Mouse (Mus musculus) midbrain, embryonic 15.5 days (tissue): ENCODE results near the gene Ces2h. TPM values are rescaled to one million over a fixed set of nuclear protein-coding genes. Genes with fewer than 3 reads are reported as not detected.
"Not testable (repeated sequence)": the region's sequence is repeated elsewhere in the genome, so short reads cannot be mapped to it uniquely, and the experiment has no call there.

Experiments
- ATAC-seq: fragments of 200-750 bp; cut with Nextera tagmentation; replicated peaks from 2 replicates; pipeline ENCODE4 v1.8.0; 2017; ENCODE audit warnings: moderate TSS enrichment
- H3K27ac ChIP-seq: fragments of 300-500 bp; sonication (generic); 2 replicates; pipeline ENCODE4 v1.5.1; 2015; ENCODE audit warnings: mild to moderate bottlenecking, inconsistent platforms
- H3K27me3 ChIP-seq: fragments of 300-500 bp; sonication (generic); replicated peaks from 2 replicates; pipeline ENCODE4 v1.6.1; 2015; ENCODE audit warnings: inconsistent platforms
- H3K36me3 ChIP-seq: fragments of 300-500 bp; sonication (generic); replicated peaks from 2 replicates; pipeline ENCODE4 v1.6.1; 2015; ENCODE audit warnings: inconsistent platforms
- H3K4me1 ChIP-seq: fragments of 300-500 bp; sonication (generic); 2 replicates; pipeline ENCODE4 v1.6.1; 2015; ENCODE audit warnings: inconsistent platforms
- H3K4me2 ChIP-seq: fragments of 300-500 bp; sonication (generic); 2 replicates; pipeline ENCODE4 v1.6.1; 2015; ENCODE audit warnings: inconsistent platforms, mild to moderate bottlenecking, moderate library complexity
- H3K4me3 ChIP-seq: fragments of 300-500 bp; sonication (generic); 2 replicates; pipeline ENCODE4 v1.5.1; 2015; ENCODE audit warnings: mild to moderate bottlenecking, inconsistent platforms
- H3K9ac ChIP-seq: fragments of 300-500 bp; sonication (generic); 2 replicates; pipeline ENCODE4 v1.6.1; 2015; ENCODE audit warnings: mild to moderate bottlenecking, inconsistent platforms
- H3K9me3 ChIP-seq: fragments of 300-500 bp; sonication (generic); 2 replicates; pipeline ENCODE4 v1.6.1; 2016; ENCODE audit warnings: inconsistent platforms
- WGBS: fragments of 180-500 bp; shearing (Covaris S2); methylation state at CpG from one replicate; pipeline ENCODE4 v1.1.7; 2015; ENCODE audit warnings: mixed read lengths; 5-methylcytosine and 5-hydroxymethylcytosine counted together
- polyA plus RNA-seq: library from polyadenylated mRNA; unstranded; fragments of >200 nt; fragmentation: Nextera tagmentation; extraction: Ambion mirVana; gene quantifications from 2 replicates; pipeline ENCODE4 v1.2.1, GENCODE M21; 2015

The Ces2h gene
- polyA plus RNA-seq, 1 experiment from 2014 or later = not detected

- H3K4me1 ChIP-seq = no peaks in the 10 kb centered on the region
- H3K27ac ChIP-seq = no peak overlapping the region
- H3K9me3 ChIP-seq = no peaks in the 10 kb centered on the region
- no peak for ATAC-seq
- H3K27me3 ChIP-seq = no peaks in the 10 kb centered on the region
- H3K36me3 ChIP-seq = no peaks in the 10 kb centered on the region
- no peak overlapping the region for H3K4me2 ChIP-seq
- H3K4me3 ChIP-seq = no peak overlapping the region
- no peak overlapping the region for H3K9ac ChIP-seq
- WGBS = 68% methylated on average over 2 of the region's 2 CpGs
These were observed 24.4 kb downstream of the Ces2h start for GRCm38 (mm10) chr8:105025050-105025449.

GRCm38 (mm10) chr8:105043510-105043909 lies 42.9 kb downstream of the Ces2h start:
- 78% methylated on average over 1 of the region's 1 CpGs for WGBS
- Histone ChIP-seq H3K27ac (no peak overlapping the region), H3K27me3 (no peaks in the 10 kb centered on the region), H3K4me2 (no peak overlapping the region), H3K4me3 (no peak overlapping the region), H3K9ac (no peak overlapping the region), H3K4me1 (no peaks in the 10 kb centered on the region), H3K9me3 (no peaks in the 10 kb centered on the region), H3K36me3 (no peaks in the 10 kb centered on the region)
- ATAC-seq = no peak

- H3K27ac ChIP-seq = no peak overlapping the region
- H3K27me3 ChIP-seq = no peaks in the 10 kb centered on the region
- no peak overlapping the region for H3K4me3 ChIP-seq
- H3K36me3 ChIP-seq = no peaks in the 10 kb centered on the region
- no peaks in the 10 kb centered on the region for H3K4me1 ChIP-seq
- no peak for ATAC-seq
- no peak overlapping the region for H3K9ac ChIP-seq
- no peaks in the 10 kb centered on the region for H3K9me3 ChIP-seq
- no peak overlapping the region for H3K4me2 ChIP-seq
- WGBS = 90% methylated on average over 3 of the region's 3 CpGs
These were observed 45.3 kb downstream of the Ces2h start for GRCm38 (mm10) chr8:105045824-105046401.

GRCm38 (mm10) chr8:105048371-105048854 lies 47.8 kb downstream of the Ces2h start, which contains the start of gene Ces3a:
Ces3a (plus strand) TSS chr8:105048601.
- WGBS = 79% methylated on average over 3 of the region's 3 CpGs
- Histone ChIP-seq H3K27me3 (no peaks in the 10 kb centered on the region), H3K4me3 (no peak within 1 kb of the TSS), H3K9ac (no peak within 1 kb of the TSS), H3K9me3 (no peaks in the 10 kb centered on the region), H3K27ac (no peak within 1 kb of the TSS), H3K4me2 (no peak within 1 kb of the TSS), H3K36me3 (no peaks in the 10 kb centered on the region), H3K4me1 (no peaks in the 10 kb centered on the region)
- ATAC-seq = no peak

GRCm38 (mm10) chr8:105056211-105056610 lies 55.6 kb downstream of the Ces2h start:
- WGBS = 94% methylated on average over 4 of the region's 4 CpGs
- Histone ChIP-seq H3K4me1 (no peaks in the 10 kb centered on the region), H3K9ac (no peak overlapping the region), H3K27me3 (no peaks in the 10 kb centered on the region), H3K4me2 (no peak overlapping the region), H3K9me3 (no peaks in the 10 kb centered on the region), H3K36me3 (no peaks in the 10 kb centered on the region), H3K27ac (no peak overlapping the region), H3K4me3 (no peak overlapping the region)
- no peak for ATAC-seq

GRCm38 (mm10) chr8:105060056-105060455 lies 59.4 kb downstream of the Ces2h start:
- H3K9ac ChIP-seq = no peak overlapping the region
- ATAC-seq = no peak
- H3K4me3 ChIP-seq = no peak overlapping the region
- no peak overlapping the region for H3K4me2 ChIP-seq
- no peaks in the 10 kb centered on the region for H3K4me1 ChIP-seq
- H3K27me3 ChIP-seq = no peaks in the 10 kb centered on the region
- H3K27ac ChIP-seq = no peak overlapping the region
- no peaks in the 10 kb centered on the region for H3K36me3 ChIP-seq
- no peaks in the 10 kb centered on the region for H3K9me3 ChIP-seq

GRCm38 (mm10) chr8:105066761-105067160 lies 66.1 kb downstream of the Ces2h start:
- H3K4me2 ChIP-seq = no peak overlapping the region
- no peak overlapping the region for H3K9ac ChIP-seq
- H3K36me3 ChIP-seq = no peaks in the 10 kb centered on the region
- ATAC-seq = no peak
- H3K4me3 ChIP-seq = no peak overlapping the region
- H3K27me3 ChIP-seq = no peaks in the 10 kb centered on the region
- no peaks in the 10 kb centered on the region for H3K4me1 ChIP-seq
- H3K27ac ChIP-seq = no peak overlapping the region
- H3K9me3 ChIP-seq = no peaks in the 10 kb centered on the region
- WGBS = 0% methylated on average over 1 of the region's 1 CpGs

- ATAC-seq, H3K36me3 ChIP-seq, H3K4me3 ChIP-seq, H3K27me3 ChIP-seq, H3K9ac ChIP-seq, H3K27ac ChIP-seq, H3K4me2 ChIP-seq, H3K4me1 ChIP-seq, H3K9me3 ChIP-seq: not testable (repeated sequence)
- 77% methylated on average over 7 of the region's 7 CpGs for WGBS
These were observed 67.3 kb downstream of the Ces2h start for GRCm38 (mm10) chr8:105067905-105068304.

- Histone ChIP-seq H3K36me3 (no peaks in the 10 kb centered on the region), H3K27ac (no peak overlapping the region), H3K4me3 (no peak overlapping the region), H3K9ac (no peak overlapping the region), H3K4me2 (no peak overlapping the region), H3K27me3 (no peaks in the 10 kb centered on the region), H3K9me3 (no peaks in the 10 kb centered on the region), H3K4me1 (no peaks in the 10 kb centered on the region)
- no peak for ATAC-seq
These were observed 68.3 kb downstream of the Ces2h start for GRCm38 (mm10) chr8:105068971-105069370.

Other genes starting within 250 kb of the Ces2h start
- 0.28 and 0.42 TPM in 2 replicates for gene Ces2b, start 169.3 kb upstream of the Ces2h start, polyA plus RNA-seq
- not detected in 2 replicates for gene Ces2c, start 153.8 kb upstream of the Ces2h start, polyA plus RNA-seq
- gene Ces2e, start 74.6 kb upstream of the Ces2h start, polyA plus RNA-seq = not detected in 2 replicates
- gene Ces2f, start 53.5 kb upstream of the Ces2h start, polyA plus RNA-seq = not detected in 2 replicates
- gene Ces2g, start 39.1 kb upstream of the Ces2h start, polyA plus RNA-seq = 0.08 TPM in 1 of 2 replicates, not detected in the other
- gene Ces3a, start 47.7 kb downstream of the Ces2h start, polyA plus RNA-seq = not detected in 2 replicates
- not detected in 2 replicates for gene Ces3b, start 82.9 kb downstream of the Ces2h start, polyA plus RNA-seq
- gene Ces4a, start 130.9 kb downstream of the Ces2h start, polyA plus RNA-seq = 0.06 TPM in 1 of 2 replicates, not detected in the other
- gene Cbfb, start 169.8 kb downstream of the Ces2h start, polyA plus RNA-seq = 20.3 and 22.5 TPM in 2 replicates
- gene D230025D16Rik, start 224.3 kb downstream of the Ces2h start, polyA plus RNA-seq = 37.1 and 37.6 TPM in 2 replicates